Comparison of ENCODE assay signal across 21 mouse cellular contexts in the genomic region with DNA sequence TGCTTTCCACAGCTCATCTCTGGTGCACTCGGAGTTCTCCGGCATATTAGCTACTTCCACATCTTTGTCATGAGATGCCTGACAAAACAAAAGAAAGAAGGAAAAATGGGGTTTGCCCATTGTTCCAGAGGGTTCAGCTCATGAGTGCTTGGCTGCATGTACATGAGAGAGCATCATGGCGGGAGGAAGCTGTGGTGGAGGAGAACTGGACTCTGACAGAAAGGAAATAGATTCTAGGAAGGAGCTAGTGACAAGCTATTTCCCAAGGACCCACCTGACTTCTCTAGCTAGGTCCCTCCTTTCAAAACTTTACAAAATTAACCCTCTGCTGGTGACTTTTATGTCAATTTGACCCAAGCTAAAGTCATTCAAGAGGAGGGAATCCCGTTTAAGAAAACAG.
"Had no signal": no experiment of that assay in that cellular context is flagged by ENCODE, and none has a peak within 500 bp of the region (broad histone marks: within the 10 kb centered on the region; RNA-seq: fewer than 3 reads in every experiment).

No protein-coding gene starts in this region.

- H3K4me3 ChIP-seq: liver, embryonic 13.5 days; liver, embryonic 15.5 days; lung, embryonic 15.5 days; megakaryocyte, embryonic 14.5 days; midbrain, embryonic 13.5 days; midbrain, embryonic 15.5 days; neural tube, embryonic 12.5 days; stomach, embryonic 15.5 days had no signal

- DNase-seq: liver, embryonic 13.5 days; liver, postnatal 0 days; lung, adult 2 months; lung, postnatal 14 days; lung, postnatal 36 days; retina, postnatal 1 day; right cerebral cortex, adult 18-20 months; right cerebral cortex, postnatal 25 days; thymus, adult 2 months; thymus, postnatal 25 days; thymus, postnatal 4 days had no signal

- H3K4me1 ChIP-seq: liver, embryonic 13.5 days; liver, embryonic 15.5 days; midbrain, embryonic 13.5 days; midbrain, embryonic 15.5 days; neural tube, embryonic 12.5 days; stomach, embryonic 15.5 days had no signal

- H3K9ac ChIP-seq: liver, embryonic 13.5 days; liver, embryonic 15.5 days; liver, postnatal 0 days; lung, embryonic 15.5 days; midbrain, embryonic 13.5 days; midbrain, embryonic 15.5 days; neural tube, embryonic 12.5 days; stomach, embryonic 15.5 days had no signal

- H3K4me2 ChIP-seq: liver, embryonic 13.5 days; liver, embryonic 15.5 days; lung, embryonic 15.5 days; midbrain, embryonic 13.5 days; midbrain, embryonic 15.5 days; neural tube, embryonic 12.5 days; stomach, embryonic 15.5 days had no signal

- H3K27me3 ChIP-seq: liver, embryonic 13.5 days; liver, embryonic 15.5 days; lung, embryonic 15.5 days; megakaryocyte, embryonic 14.5 days; midbrain, embryonic 15.5 days; neural tube, embryonic 12.5 days; stomach, embryonic 15.5 days had no signal

- H3K36me3 ChIP-seq: liver, embryonic 13.5 days; liver, embryonic 15.5 days; lung, embryonic 15.5 days; midbrain, embryonic 13.5 days; midbrain, embryonic 15.5 days; neural tube, embryonic 12.5 days; stomach, embryonic 15.5 days had no signal

- ATAC-seq: liver, postnatal 0 days; lung, postnatal 0 days; midbrain, embryonic 13.5 days; midbrain, embryonic 15.5 days had no signal

- H3K9me3 ChIP-seq: liver, embryonic 13.5 days; liver, embryonic 15.5 days; lung, embryonic 15.5 days; midbrain, embryonic 13.5 days; midbrain, embryonic 15.5 days; stomach, embryonic 15.5 days had no signal

- H3K27ac ChIP-seq: liver, embryonic 13.5 days; liver, embryonic 15.5 days; lung, embryonic 15.5 days; macrophage; midbrain, embryonic 13.5 days; midbrain, embryonic 15.5 days; neural tube, embryonic 12.5 days; stomach, embryonic 15.5 days; stomach, postnatal 0 days had no signal
